Mouse (Mus musculus): ENCODE data around the gene Ins2. TPM values are rescaled to one million over a fixed set of nuclear protein-coding genes. Genes with fewer than 3 reads are reported as not detected.

Gene Ins2
- total and polyA plus RNA-seq, 3 experiments, result not detected

Small RNA genes within 50 kb of the gene (microRNA-seq; reads per million reads assigned to microRNA genes)
- gene Mir483, result 14.9 to 26.1 reads per million in 2 experiments

Other genes starting within 250 kb of the Ins2 start
- not detected for gene Tnnt3, start 244.5 kb downstream of the Ins2 start, total RNA-seq (2021)
- 0.52 TPM in 1 of 2 replicates, not detected in the other for gene Tnnt3, start 244.5 kb downstream of the Ins2 start, polyA plus RNA-seq (2012; rRNA removed)
- 1 to 10 TPM; 2.2 to 8.0 TPM for gene Mrpl23, start 210.7 kb downstream of the Ins2 start, total RNA-seq (2021)
- 6.9 and 7.6 TPM in 2 replicates for gene Mrpl23, start 210.7 kb downstream of the Ins2 start, polyA plus RNA-seq (2012; rRNA removed)
- gene Igf2, start 76.6 kb downstream of the Ins2 start, total RNA-seq (2021), result 10 to 100 TPM in 1 of 2 experiments, 1 to 10 TPM in 1; 8.6 to 13.1 TPM
- gene Igf2, start 76.6 kb downstream of the Ins2 start, polyA plus RNA-seq (2012; rRNA removed), result 22.4 and 32.0 TPM in 2 replicates
- not detected for gene Gm49394, start 73.4 kb downstream of the Ins2 start, total RNA-seq (2021)
- not detected in 2 replicates for gene Gm49394, start 73.4 kb downstream of the Ins2 start, polyA plus RNA-seq (2012; rRNA removed)
- gene Th, start 187.7 kb upstream of the Ins2 start, total RNA-seq (2021), result 1,000 to 10,000 TPM in 1 of 2 experiments, 100 to 1,000 TPM in 1; 531 to 1,365 TPM
- gene Th, start 187.7 kb upstream of the Ins2 start, polyA plus RNA-seq (2012; rRNA removed), result 447 and 488 TPM in 2 replicates
- under 1 TPM; 0.17 to 0.35 TPM for gene Ascl2, start 225.9 kb upstream of the Ins2 start, total RNA-seq (2021)
- gene Ascl2, start 225.9 kb upstream of the Ins2 start, polyA plus RNA-seq (2012; rRNA removed), result 1.9 and 3.8 TPM in 2 replicates

Measured in adrenal gland, adult 2 months (tissue).